Comparison of ENCODE assay signal across 17 mouse cellular contexts in the genomic region with DNA sequence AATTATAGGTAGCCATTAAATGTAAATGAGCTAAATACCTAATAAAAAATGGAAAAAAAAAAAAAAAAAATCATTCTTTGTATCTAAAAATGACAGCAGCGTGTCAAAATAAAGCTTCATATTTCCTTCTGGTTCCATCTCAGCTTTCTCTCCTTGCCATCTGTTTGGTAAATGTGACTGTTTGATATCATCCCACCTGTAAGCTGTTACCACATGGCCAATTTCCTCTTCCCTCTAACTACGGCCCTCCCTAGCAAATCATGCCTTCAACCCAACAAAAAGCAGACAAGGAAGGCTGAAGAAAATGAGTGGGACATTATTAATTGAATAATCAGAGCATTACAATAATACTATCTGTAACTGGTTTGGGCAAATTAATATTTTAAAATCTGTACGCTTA.
"Had no signal": no experiment of that assay in that cellular context is flagged by ENCODE, and none has a peak within 500 bp of the region (broad histone marks: within the 10 kb centered on the region; RNA-seq: fewer than 3 reads in every experiment).

No protein-coding gene starts in this region.

- ATAC-seq: hindbrain, embryonic 16.5 days; inflammation-experienced regulatory T-cells, adult 6 months; intestine, embryonic 15.5 days; intestine, postnatal 0 days had no signal

- DNase-seq: gastrocnemius, adult 2 months; gastrocnemius, postnatal 10 days; gastrocnemius, postnatal 25 days; heart, adult 2 months; heart, postnatal 10 days; heart, postnatal 4 days; kidney, adult 18-20 months; kidney, adult 8-10 months; kidney, postnatal 10 days; kidney, postnatal 25 days; kidney, postnatal 4 days; liver; liver, embryonic 13.5 days had no signal
